8 mouse cellular contexts compared by ENCODE assay signal in the genomic region with DNA sequence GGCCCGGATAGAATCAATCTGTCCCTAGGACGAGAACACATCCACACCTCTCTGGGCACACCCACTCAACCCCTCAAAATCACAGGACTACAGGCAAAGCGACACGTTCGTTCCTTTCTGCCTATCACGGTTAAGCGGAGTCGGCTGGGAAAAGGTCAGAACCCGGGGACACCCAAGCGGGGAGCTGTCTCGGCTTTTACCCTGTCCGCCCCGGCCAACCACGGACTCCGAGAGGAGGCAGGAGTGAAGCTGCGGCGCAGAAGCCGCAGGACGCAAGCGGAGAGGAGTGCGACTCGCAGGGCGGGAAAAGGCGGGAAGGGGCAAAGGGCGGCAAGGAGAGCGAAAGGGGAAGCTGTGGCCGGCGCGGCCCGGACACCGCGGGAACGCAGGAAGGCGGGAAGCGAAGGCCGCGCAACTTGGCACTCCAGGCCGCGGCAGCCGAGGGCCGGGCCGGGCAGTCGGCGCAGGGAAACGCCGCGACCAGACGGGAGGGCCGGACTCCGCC. TPM values are rescaled to one million over a fixed set of nuclear protein-coding genes. Genes with fewer than 3 reads are reported as not detected.
DNase-seq lines count a peak whose midpoint lies in the region; ATAC-seq and TF ChIP-seq lines count a peak whose summit lies in the region.

No protein-coding gene starts in this region.

- H3K4me2 ChIP-seq in liver, embryonic 13.5 days: peak overlapping the region; percentile 86
- peak overlapping the region; percentile 89 for H3K4me2 ChIP-seq in neural tube, embryonic 12.5 days (replicated peaks)

- peaks cover 22% of the 10 kb centered on the region for H3K36me3 ChIP-seq in hindbrain, embryonic 10.5 days
- H3K36me3 ChIP-seq in liver, embryonic 13.5 days: peaks cover 9% of the 10 kb centered on the region
- peaks cover 6% of the 10 kb centered on the region; the same call in 1 of the 2 replicates for H3K36me3 ChIP-seq in neural tube, embryonic 12.5 days

- peak; percentile 76 for DNase-seq in adrenal gland, postnatal 14 days
- no peak for DNase-seq in adrenal gland, postnatal 25 days
- DNase-seq in 3T3-L1 (ENCODE audit: low read depth, low spot score): peak; percentile 49
- no peak for DNase-seq in hindbrain, embryonic 10.5 days (ENCODE audit: low spot score)
- no peak for DNase-seq in liver, embryonic 13.5 days
- DNase-seq in left cerebral cortex, postnatal 25 days (ENCODE audit: low spot score in 2 of 2): no peak

- H3K9ac ChIP-seq in liver, embryonic 13.5 days: peak overlapping the region; percentile 91
- peak overlapping the region; percentile 85 for H3K9ac ChIP-seq in neural tube, embryonic 12.5 days

- under 1% methylated on average over 50 of the region's 50 CpGs for WGBS in hindbrain, embryonic 10.5 days
- under 1% methylated on average over 50 of the region's 50 CpGs for WGBS in liver, embryonic 13.5 days (ENCODE audit: insufficient replicate concordance)
- under 1% methylated on average over 50 of the region's 50 CpGs for WGBS in neural tube, embryonic 12.5 days

- intact Hi-C loops in left cerebral cortex, postnatal 25 days (cut with DNase I): loop anchor here (1.0 to 2.0 kb wide), 2 partner anchors 20 to 488 kb away; a partner anchor contains a TSS

- H3K4me3 ChIP-seq in cortical plate, adult 2 months (ENCODE audit: insufficient read depth, low read length): peak overlapping the region; percentile 86
- H3K4me3 ChIP-seq in hindbrain, embryonic 10.5 days: peak overlapping the region; percentile 87
- peak overlapping the region; percentile 95 for H3K4me3 ChIP-seq in liver, embryonic 13.5 days (replicated peaks)
- H3K4me3 ChIP-seq in neural tube, embryonic 12.5 days: peak overlapping the region; percentile 98

- H3K4me1 ChIP-seq in cortical plate, adult 2 months (ENCODE audit: control insufficient read depth, insufficient read depth, low read length): peaks cover 6% of the 10 kb centered on the region
- peaks cover 25% of the 10 kb centered on the region for H3K4me1 ChIP-seq in hindbrain, embryonic 10.5 days (replicated peaks)
- H3K4me1 ChIP-seq in liver, embryonic 13.5 days (replicated peaks): peaks cover 44% of the 10 kb centered on the region
- peaks cover 19% of the 10 kb centered on the region for H3K4me1 ChIP-seq in neural tube, embryonic 12.5 days

- no peak for TF ChIP-seq POLR2A in cortical plate, adult 2 months (IDR thresholded peaks at IDR 0.05; ENCODE audit: extremely low read depth, insufficient read depth, low read length)

- H3K27ac ChIP-seq in cortical plate, adult 2 months (ENCODE audit: insufficient read depth, low read length): no peak overlapping the region
- H3K27ac ChIP-seq in hindbrain, embryonic 10.5 days: peak overlapping the region; percentile 92
- peak overlapping the region; percentile 87 for H3K27ac ChIP-seq in liver, embryonic 13.5 days
- no peak overlapping the region; the same call in 1 of the 2 replicates for H3K27ac ChIP-seq in neural tube, embryonic 12.5 days

- TF ChIP-seq CTCF in cortical plate, adult 2 months (IDR thresholded peaks at IDR 0.05; ENCODE audit: extremely low read depth, insufficient read depth, low read length): no peak

- no peaks in the 10 kb centered on the region for H3K9me3 ChIP-seq in hindbrain, embryonic 10.5 days
- no peaks in the 10 kb centered on the region for H3K9me3 ChIP-seq in liver, embryonic 13.5 days (replicated peaks)
- H3K9me3 ChIP-seq in neural tube, embryonic 12.5 days: no peaks in the 10 kb centered on the region

- H3K27me3 ChIP-seq in hindbrain, embryonic 10.5 days (ENCODE audit: insufficient read depth, poor library complexity, severe bottlenecking): no peaks in the 10 kb centered on the region
- no peaks in the 10 kb centered on the region for H3K27me3 ChIP-seq in liver, embryonic 13.5 days
- no peaks in the 10 kb centered on the region for H3K27me3 ChIP-seq in neural tube, embryonic 12.5 days (replicated peaks)

- peak; percentile 62 for ATAC-seq in liver, embryonic 13.5 days (ENCODE audit: low read depth)
- ATAC-seq in neural tube, embryonic 12.5 days (ENCODE audit: low FRiP score, low read depth): peak; percentile 59

RNA-seq across cellular contexts. Expression of a gene that starts 5.6 kb away (rescaled TPM):
- total RNA-seq in adrenal gland, postnatal 14 days (2021): 34.8 and 37.3 TPM in 2 replicates
- total RNA-seq in adrenal gland, postnatal 25 days (2021): 34.2 and 36.7 TPM in 2 replicates
- 22.2 and 23.4 TPM in 2 replicates for polyA plus RNA-seq in cortical plate, adult 2 months (2012; rRNA removed)
- polyA plus RNA-seq in hindbrain, embryonic 10.5 days (2016; fragmentation: Nextera tagmentation; extraction: Ambion mirVana): 89.2 and 93.3 TPM in 2 replicates
- 36.1 and 39.2 TPM in 2 replicates for polyA plus RNA-seq in liver, embryonic 13.5 days (2015; fragmentation: Nextera tagmentation; extraction: Ambion mirVana)
- 74.3 and 74.8 TPM in 2 replicates for polyA plus RNA-seq in neural tube, embryonic 12.5 days (2016; fragmentation: Nextera tagmentation; extraction: Ambion mirVana)
- total RNA-seq in left cerebral cortex, postnatal 25 days (2021): 10 to 100 TPM; 22.9 to 24.6 TPM

RNA-seq across cellular contexts. Expression of a gene that starts 19.4 kb away (rescaled TPM):
- total RNA-seq in adrenal gland, postnatal 14 days (2021): 5.4 TPM in 2 replicates
- 2.8 and 3.7 TPM in 2 replicates for total RNA-seq in adrenal gland, postnatal 25 days (2021)
- polyA plus RNA-seq in cortical plate, adult 2 months (2012; rRNA removed): 96.6 and 99.8 TPM in 2 replicates
- polyA plus RNA-seq in hindbrain, embryonic 10.5 days (2016; fragmentation: Nextera tagmentation; extraction: Ambion mirVana): 19.0 and 54.8 TPM in 2 replicates
- 0.20 and 0.35 TPM in 2 replicates for polyA plus RNA-seq in liver, embryonic 13.5 days (2015; fragmentation: Nextera tagmentation; extraction: Ambion mirVana)
- polyA plus RNA-seq in neural tube, embryonic 12.5 days (2016; fragmentation: Nextera tagmentation; extraction: Ambion mirVana): 83.1 and 83.6 TPM in 2 replicates
- total RNA-seq in left cerebral cortex, postnatal 25 days (2021): 10 to 100 TPM; 68.8 to 77.1 TPM

RNA-seq across cellular contexts. Expression of a gene that starts 21.1 kb away (rescaled TPM):
- total RNA-seq in adrenal gland, postnatal 14 days (2021): 4.3 and 4.5 TPM in 2 replicates
- 2.7 and 2.8 TPM in 2 replicates for total RNA-seq in adrenal gland, postnatal 25 days (2021)
- polyA plus RNA-seq in cortical plate, adult 2 months (2012; rRNA removed): 0.61 and 0.79 TPM in 2 replicates
- polyA plus RNA-seq in hindbrain, embryonic 10.5 days (2016; fragmentation: Nextera tagmentation; extraction: Ambion mirVana): 0.75 and 0.81 TPM in 2 replicates
- 0.16 and 0.21 TPM in 2 replicates for polyA plus RNA-seq in liver, embryonic 13.5 days (2015; fragmentation: Nextera tagmentation; extraction: Ambion mirVana)
- polyA plus RNA-seq in neural tube, embryonic 12.5 days (2016; fragmentation: Nextera tagmentation; extraction: Ambion mirVana): 0.81 and 1.3 TPM in 2 replicates
- total RNA-seq in left cerebral cortex, postnatal 25 days (2021): under 1 TPM; 0.46 to 0.48 TPM

RNA-seq across cellular contexts. Expression of a gene that starts 53.5 kb away (rescaled TPM):
- 82.3 and 91.4 TPM in 2 replicates for total RNA-seq in adrenal gland, postnatal 14 days (2021)
- total RNA-seq in adrenal gland, postnatal 25 days (2021): 61.2 and 74.5 TPM in 2 replicates
- 11.5 and 12.3 TPM in 2 replicates for polyA plus RNA-seq in cortical plate, adult 2 months (2012; rRNA removed)
- polyA plus RNA-seq in hindbrain, embryonic 10.5 days (2016; fragmentation: Nextera tagmentation; extraction: Ambion mirVana): 10.4 and 10.8 TPM in 2 replicates
- polyA plus RNA-seq in liver, embryonic 13.5 days (2015; fragmentation: Nextera tagmentation; extraction: Ambion mirVana): 4.7 and 5.3 TPM in 2 replicates
- 12.7 and 14.2 TPM in 2 replicates for polyA plus RNA-seq in neural tube, embryonic 12.5 days (2016; fragmentation: Nextera tagmentation; extraction: Ambion mirVana)
- 10 to 100 TPM; 19.3 to 20.3 TPM for total RNA-seq in left cerebral cortex, postnatal 25 days (2021)

Comparison
In these comparisons a context has a peak if more than half of its experiments do, and no peak if none do; other contexts are left out.
1. DNase-seq: peak in adrenal gland, postnatal 14 days (single experiment) and 3T3-L1 (single experiment); none in adrenal gland, postnatal 25 days (single experiment), hindbrain, embryonic 10.5 days (single experiment), liver, embryonic 13.5 days (single experiment) and left cerebral cortex, postnatal 25 days (0 of 2).
2. H3K27ac ChIP-seq: peak in hindbrain, embryonic 10.5 days (single experiment) and liver, embryonic 13.5 days (single experiment); none in cortical plate, adult 2 months (single experiment) and neural tube, embryonic 12.5 days (single experiment).
3. RNA of a gene that starts 19.4 kb away (polyA plus RNA-seq): 96.6 to 99.8 TPM in cortical plate, adult 2 months, 83.1 to 83.6 TPM in neural tube, embryonic 12.5 days and 19.0 to 54.8 TPM in hindbrain, embryonic 10.5 days; 0.20 to 0.35 TPM in liver, embryonic 13.5 days; every median in the first group is over 10 times any median in the second.
4. Peak in every context shown above with its lines, with median percentiles within 50 percentile points of each other: H3K4me3 ChIP-seq.